Mouse (Mus musculus): Measurements from ENCODE around the gene Ppp1r17.

DNA sequence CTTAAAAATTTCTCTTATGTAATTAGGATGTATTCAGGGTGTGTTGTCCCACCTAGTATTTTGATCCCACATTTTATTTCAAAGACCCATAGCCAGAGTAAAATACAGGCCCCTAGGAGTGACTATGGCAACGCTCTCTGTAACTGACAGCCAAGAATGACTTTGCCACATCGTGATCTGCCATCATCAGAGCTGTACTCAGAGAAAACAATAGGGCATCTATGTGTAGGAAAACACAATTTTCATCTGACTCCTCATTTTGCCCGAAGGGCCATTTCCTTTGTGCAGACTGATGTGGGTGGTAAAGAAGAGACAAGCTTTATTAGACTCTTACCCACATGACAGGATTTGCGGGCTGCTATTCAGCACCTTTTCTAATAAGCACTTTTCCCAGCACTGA, 8.6 kb upstream of the Ppp1r17 start:
- no peak for TF ChIP-seq CTCF (IDR thresholded peaks at IDR 0.05)
- TF ChIP-seq EP300 (IDR thresholded peaks at IDR 0.05) = no peak
